Mouse (Mus musculus) liver, embryonic 14.5 days (tissue): ENCODE results near the gene Pgpep1l. TPM values are rescaled to one million over a fixed set of nuclear protein-coding genes. Genes with fewer than 3 reads are reported as not detected.

ENCODE experiments used
- ATAC-seq: fragments of 200-750 bp; cut with Nextera tagmentation; 2 replicates; pipeline ENCODE4 v1.8.0; 2017; ENCODE audit warnings: moderate number of reproducible peaks, mild to moderate bottlenecking, moderate library complexity; ENCODE audit not compliant: insufficient read depth
- DNase-seq, 3 experiments: peaks; one replicate each; pipeline ENCODE4 v3.0.0-alpha.2; 2012 to 2013; ENCODE audit warnings: low read depth in 3 of 3, low spot score in 3 of 3
- H3K27ac ChIP-seq: fragments of 300-500 bp; sonication (generic); 2 replicates; pipeline ENCODE4 v1.5.1; 2014; ENCODE audit warnings: moderate library complexity, mild to moderate bottlenecking, control low read depth, inconsistent platforms
- H3K27me3 ChIP-seq: fragments of 300-500 bp; sonication (generic); 2 replicates; pipeline ENCODE4 v1.6.1; 2014; ENCODE audit warnings: mild to moderate bottlenecking, low read length, moderate library complexity; ENCODE audit not compliant: control insufficient read depth, insufficient read depth
- H3K36me3 ChIP-seq: fragments of 300-500 bp; sonication (generic); replicated peaks from 2 replicates; pipeline ENCODE4 v1.6.1; 2014; ENCODE audit warnings: low read depth; ENCODE audit not compliant: control insufficient read depth, insufficient read depth
- H3K4me1 ChIP-seq, 2 experiments: fragments of 200-500 bp in 1 of 2; fragments of 300-500 bp in 1 of 2; sonication (generic) in 1 of 2; replicated peaks; 2 replicates each; pipeline ENCODE4 v1.6.1; 2012 to 2014; ENCODE audit warnings: antibody characterized with exemption in 1 of 2, inconsistent platforms in 1 of 2, low read length in 1 of 2; ENCODE audit not compliant: control insufficient read depth in 2 of 2, insufficient read depth in 2 of 2
- H3K4me2 ChIP-seq: fragments of 300-500 bp; sonication (generic); 2 replicates; pipeline ENCODE4 v1.6.1; 2014; ENCODE audit warnings: low read depth, mild to moderate bottlenecking, control low read depth, moderate library complexity
- H3K4me3 ChIP-seq, 2 experiments: fragments of 200-500 bp in 1 of 2; fragments of 300-500 bp in 1 of 2; sonication (generic) in 1 of 2; 2 replicates each; pipeline ENCODE4 v1.5.1; 2012 to 2014; ENCODE audit warnings: low read depth in 2 of 2, low read length in 2 of 2, mild to moderate bottlenecking in 2 of 2, control low read depth in 1 of 2, inconsistent platforms in 1 of 2, moderate library complexity in 1 of 2; ENCODE audit not compliant: insufficient read depth in 1 of 2
- H3K9ac ChIP-seq: fragments of 300-500 bp; sonication (generic); replicated peaks from 2 replicates; pipeline ENCODE4 v1.6.1; 2014; ENCODE audit warnings: mild to moderate bottlenecking, control low read depth, moderate library complexity
- H3K9me3 ChIP-seq: fragments of 300-500 bp; sonication (generic); 2 replicates; pipeline ENCODE4 v1.6.1; 2016; ENCODE audit warnings: low read length, mixed read lengths; ENCODE audit not compliant: control insufficient read depth
- CTCF ChIP-seq: IDR thresholded peaks from 2 replicates; pipeline ENCODE4 v1.5.1; 2016; ENCODE audit warnings: antibody characterized with exemption, low read depth, control low read depth
- EP300 ChIP-seq: IDR thresholded peaks from 2 replicates; pipeline ENCODE4 v1.6.1; 2016; ENCODE audit warnings: antibody characterized with exemption, low read depth
- WGBS: fragments of 180-500 bp; shearing (Covaris S2); extraction: QIAGEN DNeasy Blood & Tissue Kit; methylation state at CpG from one replicate; pipeline ENCODE4 v1.1.7; 2014; ENCODE audit not compliant: insufficient replicate concordance; 5-methylcytosine and 5-hydroxymethylcytosine counted together
- polyA plus RNA-seq, 2 experiments: library from polyadenylated mRNA; depleted of rRNA in 1 of 2; stranded (reverse) in 1 of 2; unstranded in 1 of 2; fragments of >200 nt; fragmentation: Nextera tagmentation in 1 of 2; extraction: Ambion mirVana in 1 of 2; gene quantifications; 2 replicates each; pipeline versions ENCODE4 v1.2.1 to v1.2.3; 2012 to 2014

Gene Pgpep1l
- polyA plus RNA-seq, 2 experiments, result not detected

DNA sequence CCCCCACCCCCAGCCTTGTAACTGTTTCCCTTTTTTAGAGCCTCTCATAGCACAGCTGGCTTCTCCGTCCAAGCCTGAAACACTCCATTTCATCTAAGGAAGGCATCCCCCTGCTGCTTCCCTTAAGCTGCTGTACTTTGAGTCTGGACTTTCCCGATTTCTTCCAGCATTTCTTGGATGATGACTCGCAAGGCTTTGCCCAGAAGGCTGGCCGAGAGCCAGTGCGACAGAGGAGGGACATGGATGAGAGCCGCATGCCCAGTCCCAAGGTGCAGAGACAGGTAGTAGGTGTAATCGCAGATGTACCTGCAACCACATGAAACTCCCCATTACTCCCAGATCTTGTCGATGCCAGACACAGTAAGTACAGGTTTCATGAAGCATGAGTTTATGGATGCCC lies 27.2 kb downstream of the Pgpep1l start:
- no peaks in the 10 kb centered on the region for H3K4me1 ChIP-seq
- H3K4me2 ChIP-seq, result no peak overlapping the region
- no peaks in the 10 kb centered on the region for H3K9me3 ChIP-seq
- WGBS, result 71% methylated on average over 8 of the region's 8 CpGs
- DNase-seq (no peak), ATAC-seq (no peak)
- H3K27ac ChIP-seq, result no peak overlapping the region
- H3K9ac ChIP-seq, result no peak overlapping the region
- no peak overlapping the region for H3K4me3 ChIP-seq
- no peaks in the 10 kb centered on the region for H3K27me3 ChIP-seq
- H3K36me3 ChIP-seq, result no peaks in the 10 kb centered on the region
- no peak for TF ChIP-seq CTCF
- TF ChIP-seq EP300, result no peak

DNA sequence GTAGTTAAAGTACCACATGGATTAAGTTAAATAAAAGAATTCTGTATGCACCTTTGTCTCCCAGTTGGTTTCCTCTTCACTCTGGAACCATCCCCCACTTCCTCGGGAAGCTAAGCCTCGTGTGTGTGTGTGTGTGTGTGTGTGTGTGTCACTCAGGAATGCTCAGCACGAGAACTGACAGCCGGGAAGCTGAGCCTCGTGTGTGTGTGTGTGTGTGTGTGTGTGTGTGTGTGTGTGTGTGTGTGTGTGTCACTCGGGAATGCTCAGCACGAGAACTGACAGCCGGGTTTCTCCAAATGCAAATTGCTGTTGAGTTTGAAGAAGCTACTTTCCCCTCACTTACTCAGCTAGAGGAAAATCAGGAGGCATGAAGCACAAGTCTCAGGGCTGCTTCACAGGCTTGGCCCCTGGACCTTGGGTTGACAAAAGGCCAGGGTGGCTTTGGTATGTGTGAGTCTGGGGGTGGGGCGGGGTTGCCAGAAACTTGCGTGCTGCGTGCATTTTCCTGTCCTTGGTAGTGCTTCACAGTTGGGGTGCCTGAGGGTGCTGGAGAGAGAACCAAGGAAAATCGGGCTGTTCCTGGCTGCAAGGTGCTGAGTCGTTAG lies 30.3 kb downstream of the Pgpep1l start:
- Histone ChIP-seq H3K9ac (no peak overlapping the region), H3K4me2 (no peak overlapping the region), H3K4me3 (no peak overlapping the region), H3K27me3 (no peaks in the 10 kb centered on the region), H3K27ac (no peak overlapping the region), H3K4me1 (no peaks in the 10 kb centered on the region), H3K36me3 (no peaks in the 10 kb centered on the region), H3K9me3 (no peaks in the 10 kb centered on the region)
- ATAC-seq (no peak), DNase-seq (no peak)
- WGBS, result 39% methylated on average over 13 of the region's 13 CpGs
- no peak for TF ChIP-seq CTCF

DNA sequence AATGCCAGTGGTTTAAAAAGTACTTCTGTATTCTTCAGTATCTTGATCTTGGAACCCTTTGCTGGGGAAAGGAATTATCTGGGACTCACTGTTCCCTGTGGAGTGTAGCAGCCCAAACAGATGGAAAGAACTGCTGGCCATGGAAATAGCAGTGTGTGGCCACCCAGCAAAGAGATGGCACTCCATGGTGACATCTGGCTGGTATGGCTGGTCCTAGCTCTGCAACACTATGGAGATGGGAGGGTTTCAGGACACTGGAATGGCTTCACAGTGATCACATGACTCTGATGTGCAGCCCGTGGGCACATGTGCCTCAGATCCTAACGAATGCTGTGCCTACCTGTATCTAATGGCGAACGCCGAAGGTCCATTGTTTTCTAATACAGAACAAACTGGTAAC lies 31.5 kb downstream of the Pgpep1l start:
- Histone ChIP-seq H3K27me3 (no peaks in the 10 kb centered on the region), H3K27ac (no peak overlapping the region), H3K4me2 (no peak overlapping the region), H3K9me3 (no peaks in the 10 kb centered on the region), H3K4me1 (no peaks in the 10 kb centered on the region), H3K36me3 (no peaks in the 10 kb centered on the region), H3K4me3 (no peak overlapping the region), H3K9ac (no peak overlapping the region)
- DNase-seq, result no peak
- WGBS, result 73% methylated on average over 5 of the region's 5 CpGs
- no peak for TF ChIP-seq EP300
- TF ChIP-seq CTCF, result no peak
- no peak for ATAC-seq

DNA sequence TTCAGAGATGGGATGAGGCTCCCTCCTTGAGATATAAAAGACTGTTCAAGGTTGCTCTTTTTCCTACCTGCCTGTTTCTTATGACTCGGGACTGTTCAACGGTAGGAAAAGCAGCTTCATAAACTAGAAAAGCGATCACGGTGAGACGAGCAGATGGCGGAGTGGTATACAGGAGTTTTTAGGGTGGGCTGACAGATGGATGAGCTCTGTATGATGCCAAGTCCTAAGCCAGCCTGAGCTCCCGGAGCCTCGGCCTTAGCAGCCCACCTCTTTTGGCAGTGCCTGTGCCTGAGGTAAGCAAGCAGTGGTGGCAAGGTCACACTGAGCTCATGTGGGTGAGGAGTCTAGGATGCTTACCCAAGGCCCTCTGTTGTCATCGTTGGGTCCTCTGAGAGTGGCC lies 33.2 kb downstream of the Pgpep1l start:
- Histone ChIP-seq H3K4me3 (no peak overlapping the region), H3K9ac (no peak overlapping the region), H3K4me1 (no peaks in the 10 kb centered on the region), H3K9me3 (no peaks in the 10 kb centered on the region), H3K27me3 (no peaks in the 10 kb centered on the region), H3K4me2 (no peak overlapping the region), H3K27ac (no peak overlapping the region), H3K36me3 (no peaks in the 10 kb centered on the region)
- WGBS, result 81% methylated on average over 9 of the region's 9 CpGs
- DNase-seq, result no peak
- no peak for ATAC-seq
- TF ChIP-seq EP300 (no peak), CTCF (no peak)

DNA sequence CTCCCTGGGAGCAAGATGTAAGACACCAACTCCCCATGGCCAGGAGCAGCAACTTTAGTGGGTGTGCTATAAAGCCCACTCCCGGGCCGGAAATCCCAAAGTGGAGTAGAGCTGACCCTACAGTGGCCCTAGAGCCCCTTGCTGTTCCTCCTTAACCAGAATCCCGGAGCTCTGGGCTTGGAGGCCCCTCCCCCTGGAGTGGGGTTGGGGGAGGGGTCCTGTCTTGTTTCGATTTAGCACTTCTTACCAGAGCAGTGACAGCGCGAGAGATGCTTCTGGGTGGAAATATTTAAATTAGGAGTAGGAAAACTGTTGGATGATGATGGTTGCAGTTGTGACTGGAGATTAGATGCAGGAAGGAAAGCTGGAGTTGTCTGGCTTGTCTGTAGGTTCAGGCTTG lies 35.5 kb downstream of the Pgpep1l start:
- no peaks in the 10 kb centered on the region for H3K36me3 ChIP-seq
- H3K4me3 ChIP-seq, result no peak overlapping the region
- H3K4me1 ChIP-seq, result no peaks in the 10 kb centered on the region
- H3K9ac ChIP-seq, result no peak overlapping the region
- WGBS, result 75% methylated on average over 6 of the region's 6 CpGs
- no peak overlapping the region for H3K27ac ChIP-seq
- no peaks in the 10 kb centered on the region for H3K9me3 ChIP-seq
- ATAC-seq (no peak), DNase-seq (no peak)
- TF ChIP-seq CTCF (no peak), EP300 (no peak)
- H3K4me2 ChIP-seq, result no peak overlapping the region
- no peaks in the 10 kb centered on the region for H3K27me3 ChIP-seq

DNA sequence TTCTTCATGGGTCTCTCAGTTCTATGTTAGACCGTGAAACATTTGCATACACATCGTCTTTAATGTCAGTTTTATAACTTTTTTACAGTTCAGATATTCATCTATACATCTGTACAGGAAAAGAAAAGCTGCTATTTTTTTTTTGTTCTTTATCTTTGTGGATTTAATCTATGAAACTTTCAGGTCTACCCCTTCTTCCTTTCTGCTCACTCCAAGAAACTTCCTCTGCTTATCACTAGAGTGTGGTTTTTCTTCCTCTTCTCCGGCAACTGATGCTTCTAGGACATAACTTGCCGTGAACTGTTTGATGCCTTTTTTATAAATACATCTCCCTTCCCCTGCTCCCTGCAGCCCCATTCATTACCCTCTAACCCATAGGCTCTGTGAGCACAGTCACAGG lies 36.4 kb downstream of the Pgpep1l start:
- Histone ChIP-seq H3K4me3 (no peak overlapping the region), H3K27me3 (no peaks in the 10 kb centered on the region), H3K36me3 (no peaks in the 10 kb centered on the region), H3K27ac (no peak overlapping the region), H3K9ac (no peak overlapping the region), H3K4me2 (no peak overlapping the region), H3K9me3 (no peaks in the 10 kb centered on the region), H3K4me1 (no peaks in the 10 kb centered on the region)
- DNase-seq (no peak), ATAC-seq (no peak)
- TF ChIP-seq EP300 (no peak), CTCF (no peak)
- WGBS, result 42% methylated on average over 4 of the region's 4 CpGs
